Mouse (Mus musculus): ENCODE results near the gene St3gal4. TPM values are rescaled to one million over a fixed set of nuclear protein-coding genes. Genes with fewer than 3 reads are reported as not detected.

The St3gal4 gene
- polyA plus RNA-seq, 1 experiment = 18.4 TPM

GRCm38 (mm10) chr9:35118563-35118962 is 505 bp downstream of the St3gal4 start:
- 72% methylated on average over 2 of the region's 2 CpGs for WGBS

GRCm38 (mm10) chr9:35117384-35118295 is 1.4 kb downstream of the St3gal4 start:
- WGBS = 12% methylated on average over 15 of the region's 15 CpGs
- peak; percentile 32; the same call in 1 of the 2 replicates for TF ChIP-seq POLR2A (IDR thresholded peaks at IDR 0.05; ENCODE audit: borderline replicate concordance, extremely low read depth, low read depth, low read length)
- TF ChIP-seq CTCF (IDR thresholded peaks at IDR 0.05; ENCODE audit: insufficient read depth, low read length) = no peak
- Histone ChIP-seq H3K4me3 (replicated peaks; ENCODE audit: extremely low read depth, low read depth, low read length) (peak overlapping the region; percentile 20), H3K4me1 (ENCODE audit: control insufficient read depth, insufficient read depth, low read length) (peaks cover 14% of the 10 kb centered on the region)
- peak; percentile 52 for DNase-seq

More at GRCm38 (mm10) chr9:35118563-35118962, 505 bp downstream of the St3gal4 start:
- Histone ChIP-seq H3K4me3 (replicated peaks; ENCODE audit: extremely low read depth, low read depth, low read length) (no peak overlapping the region), H3K4me1 (ENCODE audit: control insufficient read depth, insufficient read depth, low read length) (peaks cover 12% of the 10 kb centered on the region)
- no peak for DNase-seq
- TF ChIP-seq POLR2A (IDR thresholded peaks at IDR 0.05; ENCODE audit: borderline replicate concordance, extremely low read depth, low read depth, low read length) = no peak
- no peak for TF ChIP-seq CTCF (IDR thresholded peaks at IDR 0.05; ENCODE audit: insufficient read depth, low read length)

GRCm38 (mm10) chr9:35116391-35117381 is 2.4 kb downstream of the St3gal4 start:
- Histone ChIP-seq H3K4me1 (ENCODE audit: control insufficient read depth, insufficient read depth, low read length) (peaks cover 16% of the 10 kb centered on the region), H3K4me3 (replicated peaks; ENCODE audit: extremely low read depth, low read depth, low read length) (peak overlapping the region; percentile 77)
- DNase-seq = peak; percentile 79
- under 1% methylated on average over 81 of the region's 84 CpGs for WGBS
- TF ChIP-seq CTCF (IDR thresholded peaks at IDR 0.05; ENCODE audit: insufficient read depth, low read length) = no peak
- peak; percentile 87; the same call in 1 of the 2 replicates for TF ChIP-seq POLR2A (IDR thresholded peaks at IDR 0.05; ENCODE audit: borderline replicate concordance, extremely low read depth, low read depth, low read length)

GRCm38 (mm10) chr9:35115804-35116203 is 3.3 kb downstream of the St3gal4 start:
- peak overlapping the region; percentile 77 for H3K4me3 ChIP-seq (replicated peaks; ENCODE audit: extremely low read depth, low read depth, low read length)
- 16% methylated on average over 4 of the region's 4 CpGs for WGBS
- H3K4me1 ChIP-seq (ENCODE audit: control insufficient read depth, insufficient read depth, low read length) = peaks cover 17% of the 10 kb centered on the region
- TF ChIP-seq POLR2A (IDR thresholded peaks at IDR 0.05; ENCODE audit: borderline replicate concordance, extremely low read depth, low read depth, low read length) (no peak), CTCF (IDR thresholded peaks at IDR 0.05; ENCODE audit: insufficient read depth, low read length) (no peak)
- no peak for DNase-seq

- DNase-seq = no peak
- no peak for TF ChIP-seq CTCF (IDR thresholded peaks at IDR 0.05; ENCODE audit: insufficient read depth, low read length)
- no peak for TF ChIP-seq POLR2A (IDR thresholded peaks at IDR 0.05; ENCODE audit: borderline replicate concordance, extremely low read depth, low read depth, low read length)
- 38% methylated on average over 4 of the region's 4 CpGs for WGBS
- H3K4me3 ChIP-seq (replicated peaks; ENCODE audit: extremely low read depth, low read depth, low read length) = peak overlapping the region; percentile 77
- peaks cover 17% of the 10 kb centered on the region for H3K4me1 ChIP-seq (ENCODE audit: control insufficient read depth, insufficient read depth, low read length)
Observed at GRCm38 (mm10) chr9:35115299-35115698, 3.8 kb downstream of the St3gal4 start.

- no peak for DNase-seq
- peaks cover 17% of the 10 kb centered on the region for H3K4me1 ChIP-seq (ENCODE audit: control insufficient read depth, insufficient read depth, low read length)
- TF ChIP-seq CTCF (IDR thresholded peaks at IDR 0.05; ENCODE audit: insufficient read depth, low read length) = no peak
- TF ChIP-seq POLR2A (IDR thresholded peaks at IDR 0.05; ENCODE audit: borderline replicate concordance, extremely low read depth, low read depth, low read length) = no peak
- no peak overlapping the region for H3K4me3 ChIP-seq (replicated peaks; ENCODE audit: extremely low read depth, low read depth, low read length)
- WGBS = 54% methylated on average over 3 of the region's 3 CpGs
Observed at GRCm38 (mm10) chr9:35114234-35114633, 4.8 kb downstream of the St3gal4 start.

- no peak for TF ChIP-seq POLR2A (IDR thresholded peaks at IDR 0.05; ENCODE audit: borderline replicate concordance, extremely low read depth, low read depth, low read length)
- TF ChIP-seq CTCF (IDR thresholded peaks at IDR 0.05; ENCODE audit: insufficient read depth, low read length) = no peak
- no peak for DNase-seq
- Histone ChIP-seq H3K4me1 (ENCODE audit: control insufficient read depth, insufficient read depth, low read length) (peaks cover 20% of the 10 kb centered on the region), H3K4me3 (replicated peaks; ENCODE audit: extremely low read depth, low read depth, low read length) (no peak overlapping the region)
- 45% methylated on average over 19 of the region's 19 CpGs for WGBS
Observed at GRCm38 (mm10) chr9:35111941-35112595, 7.0 kb downstream of the St3gal4 start.

GRCm38 (mm10) chr9:35111446-35111845 is 7.6 kb downstream of the St3gal4 start:
- no peak for DNase-seq
- Histone ChIP-seq H3K4me3 (replicated peaks; ENCODE audit: extremely low read depth, low read depth, low read length) (no peak overlapping the region), H3K4me1 (ENCODE audit: control insufficient read depth, insufficient read depth, low read length) (peaks cover 20% of the 10 kb centered on the region)
- TF ChIP-seq CTCF (IDR thresholded peaks at IDR 0.05; ENCODE audit: insufficient read depth, low read length) = no peak
- no peak for TF ChIP-seq POLR2A (IDR thresholded peaks at IDR 0.05; ENCODE audit: borderline replicate concordance, extremely low read depth, low read depth, low read length)
- WGBS = 80% methylated on average over 7 of the region's 7 CpGs

Measured in lung, adult 2 months (tissue).